Mouse (Mus musculus) retina, embryonic 14.5 days (tissue): ENCODE results near the gene Dusp18.
"Not testable (repeated sequence)": the region's sequence is repeated elsewhere in the genome, so short reads cannot be mapped to it uniquely, and the experiment has no call there.

Experiments
- DNase-seq: peaks from one replicate; pipeline ENCODE4 v3.0.0-alpha.2; 2015; ENCODE audit warnings: low spot score

The Dusp18 gene

DNA sequence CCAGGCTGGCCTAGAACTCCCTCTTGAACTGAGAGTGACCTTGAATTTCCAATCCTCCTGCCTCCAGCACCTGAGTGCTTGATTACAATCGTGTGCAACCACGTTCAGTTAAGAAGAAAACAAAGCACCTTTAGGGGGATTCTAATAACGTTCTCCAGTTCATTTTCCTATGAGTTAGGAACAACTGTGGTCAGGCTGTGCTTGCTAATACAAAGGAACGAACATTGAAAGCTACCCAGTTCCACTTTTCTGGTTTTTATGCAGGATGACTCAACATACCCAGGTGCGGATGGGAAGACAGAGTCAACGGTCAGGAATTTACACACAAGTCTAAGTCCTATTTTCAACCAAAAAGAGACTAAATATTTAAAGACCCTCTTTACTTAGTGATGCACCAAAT lies 1.1 kb upstream of the Dusp18 start:
- DNase-seq = no peak

DNA sequence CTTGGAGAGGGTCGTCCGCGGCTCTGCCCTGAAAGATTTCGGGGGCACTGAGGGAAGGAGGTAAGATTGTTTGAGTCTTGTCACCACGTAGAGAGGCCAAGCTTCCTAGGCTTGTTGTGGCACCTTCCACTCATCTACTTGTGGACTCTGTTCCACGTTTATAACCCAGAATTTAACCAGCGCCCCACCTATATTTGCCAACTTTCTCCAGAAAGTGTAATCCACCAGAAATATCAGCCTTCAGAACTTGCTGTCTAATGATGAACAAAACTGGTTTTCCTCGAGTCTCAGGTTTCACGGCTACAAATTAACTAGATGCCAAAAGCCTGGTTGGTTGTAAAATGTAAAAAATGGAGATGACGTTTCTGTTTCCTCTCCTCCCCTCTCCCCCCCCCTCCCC lies 418 bp downstream of the Dusp18 start:
- DNase-seq = no peak

DNA sequence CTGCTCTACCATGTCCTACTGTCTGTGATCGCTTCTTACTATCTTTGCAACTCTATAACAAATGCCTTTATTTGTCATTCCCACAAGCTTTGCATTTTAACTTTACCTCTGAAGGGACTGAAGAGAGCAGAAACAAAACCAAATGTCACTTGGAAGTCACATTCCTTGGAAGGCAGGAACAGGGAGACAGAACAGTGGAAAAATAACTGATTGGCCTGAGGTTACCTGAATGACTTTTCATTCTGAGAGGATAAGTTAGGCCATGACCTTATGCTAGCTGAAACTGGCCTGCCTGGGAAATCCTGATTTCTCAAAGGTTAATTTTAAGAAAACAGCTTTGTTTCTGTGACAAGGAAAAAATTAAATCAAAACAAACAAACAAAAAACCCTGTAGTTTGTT lies 893 bp downstream of the Dusp18 start:
- no peak for DNase-seq

DNA sequence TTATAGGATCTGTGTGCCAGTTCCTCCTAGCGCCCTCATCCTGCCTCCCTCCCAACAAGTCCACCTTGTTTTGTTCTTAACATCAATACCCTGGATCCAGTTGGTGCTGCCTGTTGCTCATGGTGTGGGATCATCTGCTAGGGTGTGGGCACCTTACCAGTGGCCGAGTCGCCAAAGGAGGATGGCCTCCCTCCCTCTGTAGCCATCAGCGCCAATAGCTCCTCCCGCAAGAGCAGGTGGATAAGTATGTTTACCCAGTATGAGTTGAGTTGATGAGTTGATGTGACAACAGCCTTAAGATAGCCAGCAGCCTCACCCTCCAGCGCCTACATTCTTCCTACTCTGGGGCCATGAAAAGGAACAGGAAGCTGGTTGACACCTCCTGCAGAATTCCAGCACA lies 5.3 kb downstream of the Dusp18 start:
- no peak for DNase-seq

DNA sequence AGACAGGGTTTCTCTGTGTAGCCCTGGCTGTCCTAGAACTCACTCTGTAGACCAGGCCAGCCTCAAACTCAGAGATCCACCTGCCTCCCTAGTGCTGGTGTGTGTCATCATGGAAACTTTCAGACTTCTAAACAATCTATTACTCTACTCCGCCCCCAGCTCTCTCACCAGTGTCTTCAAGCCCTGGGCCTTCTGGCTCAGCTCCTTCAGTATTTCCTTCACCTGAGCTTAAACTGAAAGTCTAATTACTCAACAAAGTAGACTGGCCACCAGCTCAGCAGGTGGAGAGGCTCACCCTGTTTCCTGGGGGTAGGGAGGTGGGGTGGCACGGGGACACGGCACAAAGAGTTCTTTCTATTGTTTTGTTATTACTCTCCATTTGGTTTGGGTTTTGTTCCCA lies 7.5 kb downstream of the Dusp18 start:
- DNase-seq = no peak

DNA sequence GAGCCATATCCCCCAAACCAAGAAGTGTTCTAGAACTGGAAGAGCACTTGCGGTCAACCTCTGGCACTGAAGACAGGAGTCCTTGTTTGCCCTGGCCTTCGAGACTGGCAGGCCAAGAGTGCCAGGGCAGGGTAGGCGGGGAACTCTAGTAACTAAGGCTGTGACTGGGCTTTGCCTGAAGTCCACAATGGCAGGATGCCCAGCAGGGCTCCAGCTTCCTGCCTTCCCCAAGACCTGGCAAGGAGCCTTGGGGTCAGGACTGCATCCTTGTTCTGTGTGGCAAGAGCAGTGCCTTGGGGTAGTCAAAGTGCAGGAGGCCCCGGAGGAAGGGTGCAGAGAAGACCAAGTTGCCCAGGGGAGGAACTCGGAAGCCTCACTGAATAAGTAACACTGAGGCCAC lies 8.0 kb downstream of the Dusp18 start:
- no peak for DNase-seq

DNA sequence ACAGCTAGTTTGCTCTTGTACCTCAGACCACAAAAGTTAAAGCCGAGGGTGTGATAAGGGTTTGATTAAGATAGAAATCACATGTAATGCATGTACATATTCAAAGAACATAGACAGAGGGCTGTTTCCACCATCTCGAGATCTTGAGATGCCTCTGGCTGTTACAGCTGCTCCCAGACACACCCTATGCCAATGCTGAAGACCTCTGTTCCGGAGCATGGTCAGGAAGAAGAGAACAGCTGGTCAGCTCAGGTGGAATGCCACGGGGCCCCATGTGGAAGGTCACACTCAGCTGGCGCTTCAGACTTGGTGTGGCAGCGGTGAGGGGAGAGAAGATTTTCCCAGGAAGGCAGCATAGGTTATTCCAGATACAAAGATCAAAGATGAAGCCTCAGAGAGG lies 9.6 kb downstream of the Dusp18 start:
- DNase-seq = no peak

DNA sequence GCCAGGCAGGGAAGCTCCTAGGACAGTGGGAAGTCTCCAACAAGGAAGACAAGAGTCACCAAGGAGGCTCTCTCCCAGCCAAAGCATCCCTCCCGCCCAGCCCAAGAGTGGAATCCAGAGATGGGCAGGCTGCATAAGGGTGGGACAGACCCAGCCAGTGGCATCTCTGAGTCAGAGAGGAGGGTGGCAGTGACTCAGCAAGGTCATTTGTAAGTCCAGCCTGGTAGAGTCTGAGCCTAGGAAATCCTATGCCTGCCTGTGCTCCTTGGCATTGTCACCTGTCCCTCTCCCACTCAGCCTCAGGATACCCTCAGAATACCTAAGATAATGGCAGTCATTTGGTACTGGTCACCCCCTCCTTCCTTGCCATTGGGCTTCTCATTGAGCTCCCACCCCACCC lies 10.4 kb downstream of the Dusp18 start:
- no peak for DNase-seq

DNA sequence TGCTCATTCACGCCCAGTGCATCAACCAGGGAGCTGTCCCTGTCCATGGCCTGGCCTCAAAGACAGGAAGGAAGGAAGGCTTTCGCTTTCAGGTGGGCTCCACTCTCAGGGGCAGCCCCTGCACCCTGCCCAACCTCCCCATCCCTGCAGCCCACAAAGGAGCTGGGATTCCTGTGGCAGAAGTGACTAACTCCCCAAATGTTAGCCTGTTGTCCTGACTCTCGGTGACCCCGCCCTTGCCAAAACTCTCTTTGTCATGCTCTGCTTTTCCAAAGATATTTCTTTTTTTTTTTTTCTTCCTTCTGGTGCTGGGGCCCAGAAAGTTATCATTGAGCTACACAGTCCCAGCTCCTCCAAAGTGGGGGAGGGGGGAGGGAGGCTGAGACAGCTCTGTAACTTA lies 14.2 kb downstream of the Dusp18 start:
- no peak for DNase-seq

DNA sequence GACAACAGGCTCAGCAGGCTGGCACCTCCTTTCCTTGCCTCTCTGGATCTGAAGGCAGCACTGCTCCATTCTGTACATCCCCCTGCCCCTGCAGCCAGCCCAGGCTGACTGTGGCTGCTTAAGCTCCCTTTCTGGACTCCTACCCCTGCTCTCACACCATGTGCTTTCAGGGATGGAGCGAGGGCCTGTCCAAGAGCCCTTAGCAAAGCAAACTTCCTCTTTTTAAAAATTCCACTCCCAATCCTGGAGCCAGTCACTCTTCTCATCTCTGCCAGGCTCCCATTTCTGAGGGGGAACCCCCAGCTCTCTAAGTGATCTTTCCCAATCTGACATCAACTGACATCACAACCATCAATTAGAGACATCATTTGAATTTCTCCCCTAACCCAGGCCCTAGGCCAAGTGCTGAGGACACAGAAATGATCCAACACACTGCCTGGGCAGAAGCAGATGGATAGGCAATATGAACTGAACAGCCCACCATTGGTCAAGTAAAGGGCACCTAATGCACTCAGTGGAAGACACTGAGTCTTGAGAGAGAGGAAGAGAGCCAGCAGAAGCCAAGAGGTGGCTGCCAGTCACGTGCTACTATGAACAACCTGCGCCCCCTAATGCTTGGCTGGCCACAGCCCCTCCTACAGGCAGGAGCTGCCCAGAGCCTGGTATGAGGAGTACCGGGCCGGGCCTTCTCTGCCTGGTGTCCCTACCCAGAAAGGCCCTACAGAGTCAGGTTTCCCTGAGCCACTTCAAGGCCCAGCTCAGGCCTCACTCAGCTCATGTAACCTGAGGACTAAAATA lies 15.7 kb downstream of the Dusp18 start:
- no peak for DNase-seq

DNA sequence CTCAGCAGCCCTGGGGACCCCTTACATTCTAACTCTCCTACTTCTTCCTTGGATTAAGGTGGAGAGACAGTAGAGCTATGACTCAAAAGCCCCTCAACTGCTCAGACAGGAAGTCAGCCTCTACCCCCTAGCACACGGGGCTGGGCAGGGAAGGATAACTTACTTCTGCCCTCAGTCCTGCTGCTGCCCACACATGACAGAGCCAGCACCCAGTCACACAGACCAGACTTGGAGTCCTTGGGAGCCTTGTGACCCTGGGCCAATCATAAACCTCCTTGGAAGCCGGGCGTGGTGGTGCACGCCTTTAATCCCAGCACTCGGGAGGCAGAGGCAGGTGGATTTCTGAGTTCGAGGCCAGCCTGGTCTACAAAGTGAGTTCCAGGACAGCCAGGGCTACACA lies 16.4 kb downstream of the Dusp18 start:
- not testable (repeated sequence) for DNase-seq

DNA sequence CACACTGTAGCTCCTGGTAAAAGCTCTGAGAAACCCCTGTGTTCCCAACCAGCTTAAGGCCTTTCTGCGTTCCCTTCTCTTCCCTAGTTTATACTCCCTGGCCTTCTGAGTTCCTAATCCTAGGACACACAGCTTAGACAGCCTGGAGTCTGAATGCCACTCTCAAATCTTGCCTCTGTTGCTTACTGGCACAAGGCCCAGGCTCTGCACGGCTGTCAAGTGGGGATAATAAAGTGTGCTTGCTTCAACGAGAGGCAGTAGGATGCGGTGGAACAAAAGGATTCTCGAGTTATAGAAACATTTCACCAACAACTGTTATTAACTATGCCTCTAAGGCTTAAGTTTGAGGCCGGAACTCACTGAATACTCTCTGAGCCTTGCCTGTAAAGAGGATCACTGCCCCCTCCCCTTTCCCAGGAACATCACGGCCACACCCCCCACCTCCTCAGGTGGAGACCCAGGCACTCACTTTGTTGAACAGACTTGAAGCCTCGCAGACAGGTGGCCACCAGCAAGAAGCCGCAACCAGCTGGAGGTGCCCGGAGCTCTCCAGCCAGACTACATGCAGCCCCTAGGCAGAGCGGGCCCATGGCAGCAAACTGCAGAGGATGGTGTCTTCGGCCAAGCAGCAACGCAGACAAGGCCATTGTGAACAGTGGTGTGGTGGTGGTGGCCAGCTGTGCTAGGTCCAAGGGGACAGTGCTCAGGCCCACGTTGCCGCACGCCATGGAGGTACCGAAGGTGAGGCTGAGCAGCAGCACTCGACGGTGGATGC lies 17.2 kb downstream of the Dusp18 start:
- DNase-seq = no peak

DNA sequence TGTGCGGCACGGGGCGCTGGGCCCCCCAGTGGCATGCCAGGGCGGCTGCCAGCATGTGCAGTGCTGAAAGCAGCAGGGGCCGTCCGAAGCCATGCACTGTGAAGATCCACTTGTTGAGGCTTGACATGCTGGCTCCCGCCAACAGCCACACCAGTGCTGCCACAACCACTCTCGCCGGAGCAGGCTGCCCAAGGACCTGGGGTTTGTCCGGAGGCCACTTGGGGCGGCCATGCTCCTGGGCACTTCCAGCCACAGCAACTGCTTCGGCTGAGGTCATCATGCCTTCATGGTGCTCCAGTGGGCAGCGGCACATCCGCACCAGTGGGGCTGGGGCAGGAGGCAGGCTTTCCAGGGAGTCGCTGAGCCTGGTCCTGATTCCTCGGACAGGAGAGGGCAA lies 17.8 kb downstream of the Dusp18 start:
- DNase-seq = peak; percentile 48

DNA sequence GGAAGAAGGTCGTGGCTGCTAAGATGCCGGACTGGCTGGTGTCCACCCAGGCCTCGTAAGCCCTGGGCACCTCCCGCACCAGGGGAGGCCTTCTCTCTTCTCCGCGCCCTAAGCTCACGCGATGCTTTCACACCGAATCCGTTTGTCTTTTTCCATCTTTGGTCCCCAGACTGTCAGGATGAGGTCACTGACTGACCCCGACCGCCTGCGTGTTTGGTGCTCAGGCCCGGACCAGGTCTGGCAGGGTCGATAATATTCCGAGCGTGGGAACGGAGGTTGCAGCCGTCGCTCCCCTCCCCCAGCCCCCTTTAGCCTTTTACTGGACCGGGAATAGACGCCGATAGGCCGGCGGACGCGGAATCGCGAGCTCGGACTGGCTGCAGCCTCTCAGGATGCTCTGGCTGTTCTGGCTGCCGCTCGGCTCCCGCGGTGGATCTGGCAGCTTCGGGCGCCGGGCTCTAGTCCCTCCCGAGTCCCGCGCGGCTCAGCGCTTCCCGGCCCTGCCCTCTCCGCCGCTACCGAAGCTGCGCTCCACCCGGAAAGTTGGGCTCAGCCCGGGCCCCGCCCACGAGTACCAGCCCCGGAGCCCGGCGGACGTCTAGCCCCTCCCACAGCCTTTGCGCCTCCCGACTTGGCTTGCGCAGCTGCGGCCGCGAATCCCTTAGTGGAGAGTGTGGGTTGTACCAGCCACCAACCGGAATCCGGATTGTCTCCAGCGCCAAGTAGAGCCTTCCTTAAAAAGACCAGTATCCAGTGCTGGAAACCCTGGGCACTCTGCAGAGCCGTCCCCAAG lies 18.5 kb downstream of the Dusp18 start:
- DNase-seq = peak; percentile 89

DNA sequence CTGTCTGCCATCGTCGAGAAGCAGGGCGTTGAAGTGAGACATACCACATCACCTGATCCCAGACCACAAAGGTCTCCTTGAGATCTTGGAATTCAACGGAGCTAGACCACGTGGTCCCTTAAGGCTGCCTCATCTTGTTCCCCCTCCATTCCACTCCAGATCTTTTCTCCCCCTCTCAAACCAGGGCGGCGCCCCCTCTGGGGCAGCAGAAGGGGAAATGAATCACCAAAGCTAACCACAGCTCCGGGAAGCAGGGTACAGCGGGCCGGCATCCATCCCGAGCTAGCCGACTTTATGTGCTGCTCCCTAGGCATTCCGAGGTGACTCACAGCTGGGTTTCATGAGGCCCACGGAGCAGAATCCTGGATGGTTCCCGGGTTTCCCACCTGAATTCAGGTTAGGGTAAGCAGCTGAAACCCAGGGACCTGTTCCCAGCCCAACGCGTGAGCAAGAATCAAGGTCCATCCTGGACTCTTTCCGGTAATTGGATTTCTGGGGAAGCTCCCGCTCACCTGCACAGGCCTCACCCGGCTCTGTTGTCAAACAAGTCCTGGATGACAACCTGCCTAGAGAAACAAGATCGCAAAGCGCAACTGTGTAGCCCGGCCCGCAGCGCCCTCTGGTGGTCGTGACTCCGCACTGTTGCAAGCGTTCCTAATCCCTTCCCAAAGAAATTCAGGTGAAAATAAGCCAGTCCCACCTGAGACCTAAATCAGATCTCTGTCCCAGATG lies 19.2 kb downstream of the Dusp18 start, which contains the start of gene Slc35e4:
TSS of gene Slc35e4 (minus strand) at position 556 of the 732 bp plus-strand sequence.
- DNase-seq = peak; percentile 91

DNA sequence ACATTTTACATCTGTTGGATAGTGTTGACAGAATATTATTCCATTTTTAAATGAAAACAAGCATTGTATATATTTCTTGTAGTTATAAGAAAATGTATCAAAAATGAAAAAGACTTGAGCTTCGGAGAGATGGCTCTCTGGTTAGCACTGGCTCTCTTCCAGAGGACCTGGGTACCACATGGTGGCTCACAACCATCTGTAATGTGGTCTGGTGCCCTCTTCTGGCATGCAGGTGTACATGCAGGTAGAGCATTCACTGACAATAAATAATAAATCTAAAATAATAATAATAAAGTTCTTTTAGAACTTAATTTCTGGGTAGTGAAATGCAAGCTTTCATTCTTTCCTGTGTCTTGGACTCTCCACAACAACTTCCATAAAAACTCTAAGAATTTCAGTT lies 23.7 kb downstream of the Dusp18 start:
- DNase-seq = peak; percentile 46

DNA sequence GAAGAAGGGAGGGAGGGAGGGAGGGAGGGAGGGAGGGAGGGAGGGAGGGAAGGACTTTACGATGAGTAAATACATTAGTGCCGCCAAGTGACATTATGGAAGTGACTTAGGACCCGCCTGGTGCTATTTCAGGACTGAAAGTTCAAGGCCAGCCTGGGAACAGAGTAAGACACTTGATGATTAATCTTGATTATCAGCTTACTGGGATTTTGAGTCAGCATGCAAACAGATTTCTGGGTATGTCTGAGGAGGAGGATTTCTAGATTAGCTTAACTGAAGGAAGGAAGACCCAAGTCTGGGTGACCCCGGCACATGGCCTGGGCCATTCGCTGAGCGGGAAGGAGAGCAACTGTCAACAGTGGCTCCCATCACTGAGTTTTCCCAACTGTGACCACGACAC lies 25.4 kb downstream of the Dusp18 start:
- DNase-seq = no peak

DNA sequence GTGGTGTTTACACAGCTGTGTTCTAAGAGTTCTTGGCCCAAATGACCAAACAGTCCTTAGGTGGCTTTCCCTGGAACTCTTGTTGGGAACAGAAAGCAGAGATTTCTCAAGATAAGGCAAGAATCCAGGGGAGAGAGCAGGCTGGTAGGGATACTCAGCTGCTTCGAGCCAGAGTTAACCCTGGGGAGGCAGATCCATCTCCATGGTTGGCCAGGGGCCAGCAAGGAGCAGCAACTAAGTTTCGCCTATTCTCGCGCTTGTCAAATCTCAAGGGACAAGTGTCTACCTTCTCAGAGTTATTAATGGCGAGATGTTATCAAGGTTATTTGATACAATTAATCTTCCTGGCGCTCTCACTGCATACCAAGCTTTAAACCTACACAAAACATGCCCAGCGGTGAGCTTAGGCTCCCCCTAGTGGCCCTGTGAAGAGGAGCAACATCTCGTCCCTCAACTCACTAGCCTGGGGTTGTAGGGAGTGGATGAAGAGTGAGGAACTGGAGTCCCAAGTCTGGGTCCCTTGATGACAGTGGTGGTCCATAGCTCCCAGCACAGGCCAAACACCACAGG lies 26.3 kb downstream of the Dusp18 start:
- peak; percentile 78 for DNase-seq

DNA sequence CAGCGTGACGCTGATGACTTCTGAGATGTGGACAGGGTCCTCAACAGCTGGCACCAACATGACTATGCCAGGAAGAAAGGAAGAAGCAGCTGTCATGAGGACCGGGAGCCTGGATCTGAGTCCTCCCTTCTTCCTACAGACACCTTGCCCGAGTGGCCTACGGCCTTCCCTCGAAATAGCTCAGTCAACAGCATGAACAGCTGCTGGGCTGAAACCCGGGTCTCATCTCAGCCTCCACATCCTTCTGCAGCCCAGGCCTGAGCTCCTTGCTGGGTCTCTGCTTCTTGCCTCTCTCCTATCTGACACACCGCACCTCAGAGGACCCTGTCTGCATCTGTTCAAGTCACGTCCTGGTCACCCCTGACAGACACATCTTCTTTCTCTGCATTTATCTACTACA lies 27.1 kb downstream of the Dusp18 start:
- DNase-seq = no peak

DNA sequence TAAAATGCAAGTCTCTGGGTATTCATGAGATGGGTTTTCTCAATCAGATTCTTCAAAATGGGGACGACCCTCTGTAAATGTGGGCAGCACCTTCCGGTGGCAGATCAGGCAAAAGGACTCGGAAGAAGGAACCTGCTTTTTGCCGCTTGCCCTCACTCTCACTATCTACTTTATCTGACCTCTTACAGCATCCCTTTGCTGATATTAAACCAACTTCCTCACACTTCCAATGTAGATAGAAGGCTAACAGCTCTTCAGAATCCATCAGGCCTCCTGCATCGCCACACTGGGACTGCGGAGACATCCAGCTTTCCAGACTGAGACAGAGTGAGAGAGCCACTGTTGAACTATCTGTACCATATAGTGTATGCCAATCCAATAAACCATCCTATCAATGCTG lies 27.7 kb downstream of the Dusp18 start:
- DNase-seq = no peak

DNA sequence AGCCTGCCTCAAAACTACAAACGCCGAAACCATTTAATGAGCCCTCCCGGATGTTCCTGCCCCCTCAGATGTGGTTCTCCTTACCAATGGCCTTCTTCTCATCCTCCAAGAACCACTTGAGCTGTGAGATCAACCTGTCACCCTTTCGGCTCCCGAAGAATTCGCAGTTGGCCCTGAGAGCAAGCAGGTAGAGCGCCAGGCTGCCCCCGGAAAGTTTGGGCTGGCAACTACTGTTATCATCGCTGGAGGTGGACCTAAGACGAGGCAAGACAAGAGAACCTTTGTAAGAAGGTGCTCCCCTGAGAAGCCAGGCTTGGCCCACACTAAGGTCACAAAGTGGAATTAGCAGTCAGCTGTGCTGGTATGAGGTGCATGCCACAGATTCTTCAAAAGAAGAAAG lies 30.9 kb downstream of the Dusp18 start:
- DNase-seq = no peak

DNA sequence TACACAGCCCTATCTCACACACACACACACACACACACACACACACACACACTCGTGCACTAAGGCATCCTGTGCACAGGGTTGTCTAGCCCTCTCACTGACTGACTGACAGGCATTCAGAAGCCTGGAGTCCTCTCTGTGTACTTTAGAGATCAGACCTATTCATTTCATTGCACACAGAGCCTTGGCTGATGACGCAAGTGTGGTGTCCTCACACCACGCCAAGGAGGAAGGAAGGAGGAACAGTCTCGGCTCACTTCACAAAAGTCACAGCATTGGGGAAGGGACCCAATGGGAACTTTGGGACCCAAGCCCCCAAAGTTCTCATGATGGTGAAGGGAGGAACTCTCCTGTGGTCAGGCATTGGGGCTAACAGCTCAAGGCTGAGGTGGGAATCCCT lies 35.0 kb downstream of the Dusp18 start:
- no peak for DNase-seq
